Mouse (Mus musculus): Measurements from ENCODE around the gene Prf1.

GRCm38 (mm10) chr10:61345179-61345578 is 47.5 kb downstream of the Prf1 start:
- TF ChIP-seq POLR2A (IDR thresholded peaks at IDR 0.05; ENCODE audit: low read depth, low read length) (no peak), CTCF (IDR thresholded peaks at IDR 0.05; ENCODE audit: extremely low read depth, insufficient read length, insufficient replicate concordance, low read depth, low read length) (no peak)

All from small intestine, adult 2 months (tissue).